Mouse (Mus musculus): Measurements from ENCODE around the gene Josd1. TPM values are rescaled to one million over a fixed set of nuclear protein-coding genes. Genes with fewer than 3 reads are reported as not detected.
"Not testable (repeated sequence)": the region's sequence is repeated elsewhere in the genome, so short reads cannot be mapped to it uniquely, and the experiment has no call there.

Josd1 gene
- total RNA-seq, 2 experiments from 2014 or later, result 48.4 to 50.1 TPM

- peak; percentile 50 to 51 for DNase-seq
These were observed 3.3 kb upstream of the Josd1 start for GRCm38 (mm10) chr15:79691023-79691508.

DNA sequence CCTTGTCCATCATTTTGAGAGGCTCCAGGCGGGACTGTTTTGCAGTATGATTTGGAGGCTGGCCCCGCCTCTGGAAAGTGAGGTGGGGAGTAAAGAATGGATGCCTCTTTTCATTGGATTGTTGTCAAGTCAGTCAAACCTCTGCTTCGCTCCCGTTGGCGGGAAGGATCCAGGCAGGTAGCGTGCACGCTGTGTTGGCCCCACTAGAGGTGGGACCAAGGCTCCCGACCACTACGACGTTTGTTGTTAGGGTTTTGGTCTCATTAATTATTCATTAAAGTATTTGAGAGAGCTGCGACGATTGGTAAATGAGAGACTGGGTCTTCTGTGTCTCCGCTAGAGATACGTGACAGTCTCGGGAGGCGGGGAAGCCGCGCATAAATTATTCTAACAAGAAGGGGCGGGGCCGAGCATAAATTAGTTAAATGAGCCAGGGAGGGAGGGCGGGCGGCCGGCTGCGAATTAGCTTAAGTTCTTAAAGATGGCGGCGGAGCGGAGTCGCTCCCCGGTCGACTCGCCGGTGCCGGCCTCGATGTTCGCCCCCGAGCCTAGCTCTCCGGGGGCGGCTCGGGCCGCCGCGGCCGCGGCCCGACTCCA, 2.8 kb upstream of the Josd1 start, which contains the start of gene Gtpbp1:
TSS of gene Gtpbp1 (plus strand) at position 420 of the 597 bp plus-strand sequence.
- DNase-seq, result peak; percentile 96 to 97

- DNase-seq, result no peak
These were observed 2.1 kb upstream of the Josd1 start for GRCm38 (mm10) chr15:79689662-79690425.

DNA sequence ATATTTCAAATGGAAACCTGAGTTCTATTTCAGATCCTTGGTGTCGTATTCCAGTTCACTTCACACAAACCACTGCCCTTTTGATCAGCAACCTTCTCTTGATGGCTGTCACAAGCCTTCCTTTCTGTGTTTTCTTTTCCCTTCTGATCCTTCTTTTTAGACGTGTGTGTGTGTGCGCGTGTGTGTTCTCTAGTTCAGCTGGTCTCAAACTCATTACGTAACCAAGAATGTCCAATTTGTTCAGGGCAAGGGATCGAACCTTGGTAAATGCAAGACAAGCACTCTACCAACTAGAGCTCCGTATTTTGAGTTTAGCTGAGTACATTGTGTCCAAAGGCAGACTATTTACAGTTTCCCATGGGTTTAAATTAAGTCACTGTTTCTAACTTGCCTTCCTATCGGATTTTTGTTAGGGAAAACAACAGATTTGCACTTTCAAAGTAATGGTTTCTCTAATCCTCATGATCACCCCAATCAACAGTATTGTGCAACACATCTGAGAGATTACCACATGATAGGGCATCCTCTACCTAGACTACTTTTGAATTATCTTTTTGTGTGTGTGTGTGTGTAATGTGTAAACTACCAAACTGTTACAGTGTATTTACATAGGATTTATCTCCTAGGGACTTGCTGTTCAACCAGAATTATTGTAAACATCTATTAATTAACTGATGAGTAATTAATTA, 693 bp upstream of the Josd1 start:
- no peak for DNase-seq

DNA sequence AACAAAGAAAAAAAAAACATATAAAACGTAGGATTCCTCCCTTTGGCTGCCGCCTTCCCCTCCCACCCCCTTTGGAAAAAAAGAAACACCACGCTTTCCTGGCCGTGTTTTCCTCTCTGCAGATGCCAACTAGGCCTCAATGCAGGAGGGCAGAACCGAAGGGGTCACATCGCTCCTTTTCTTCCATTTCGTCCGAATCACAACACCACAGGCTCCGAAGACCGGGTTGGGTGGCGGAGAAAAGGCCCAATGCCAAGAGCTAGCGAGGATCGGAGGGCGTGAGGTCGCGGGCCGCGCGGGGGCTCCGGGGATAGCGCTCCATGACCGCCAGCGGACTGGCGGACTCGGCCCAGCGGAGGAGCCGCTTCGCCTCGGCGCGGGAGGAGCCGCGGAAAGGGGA, 544 bp downstream of the Josd1 start:
- DNase-seq, result peak in 1 of 2 experiments; percentile 46

GRCm38 (mm10) chr15:79686046-79686869, 1.5 kb downstream of the Josd1 start:
- DNase-seq, result no peak

GRCm38 (mm10) chr15:79685141-79685641, 2.5 kb downstream of the Josd1 start:
- DNase-seq, result no peak

- no peak for DNase-seq
These were observed 3.1 kb downstream of the Josd1 start for GRCm38 (mm10) chr15:79684616-79685015.

GRCm38 (mm10) chr15:79683707-79684465, 3.8 kb downstream of the Josd1 start:
- no peak for DNase-seq

DNA sequence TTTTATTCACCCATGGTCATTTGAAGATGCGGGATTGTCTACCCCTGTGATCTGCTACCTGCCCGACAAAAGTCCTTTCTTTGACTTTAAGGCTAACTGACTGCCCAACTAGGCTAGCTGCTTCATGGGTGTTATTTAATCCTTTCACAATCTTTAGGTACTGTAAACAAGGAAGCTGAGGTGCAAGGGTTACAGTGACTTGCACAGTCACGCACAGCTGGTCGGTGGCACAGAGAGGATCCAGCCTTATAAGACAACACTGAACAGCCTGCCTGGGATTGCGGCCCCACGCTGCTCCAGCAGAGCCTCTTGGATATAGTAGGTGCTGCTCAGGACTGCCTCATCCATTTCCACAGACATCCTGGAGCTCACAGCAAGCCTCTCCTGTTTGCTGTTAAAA, 4.6 kb downstream of the Josd1 start:
- no peak for DNase-seq

- no peak for DNase-seq
These were observed 5.7 kb downstream of the Josd1 start for GRCm38 (mm10) chr15:79681973-79682372.

DNA sequence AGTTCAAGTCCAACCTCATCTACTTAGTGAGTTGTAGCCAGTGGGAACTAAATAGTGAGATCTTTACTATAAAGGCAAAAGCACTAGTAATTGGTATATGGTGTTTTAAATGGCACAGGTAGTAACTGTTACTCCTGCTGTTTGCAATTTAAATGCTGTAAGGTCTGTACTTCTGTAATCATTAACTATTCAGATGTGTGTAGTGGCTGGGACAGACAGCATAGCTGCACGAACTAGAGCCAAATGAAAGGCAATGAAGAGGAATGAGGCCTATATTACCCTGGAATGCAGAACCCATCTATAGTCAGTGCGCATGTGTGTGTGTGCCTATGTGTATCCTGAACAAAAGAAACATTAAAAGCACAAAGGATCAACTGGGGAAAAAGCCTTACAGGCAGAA, 9.8 kb downstream of the Josd1 start:
- no peak for DNase-seq

GRCm38 (mm10) chr15:79671828-79672348, 15.8 kb downstream of the Josd1 start:
- DNase-seq, result not testable (repeated sequence)

DNA sequence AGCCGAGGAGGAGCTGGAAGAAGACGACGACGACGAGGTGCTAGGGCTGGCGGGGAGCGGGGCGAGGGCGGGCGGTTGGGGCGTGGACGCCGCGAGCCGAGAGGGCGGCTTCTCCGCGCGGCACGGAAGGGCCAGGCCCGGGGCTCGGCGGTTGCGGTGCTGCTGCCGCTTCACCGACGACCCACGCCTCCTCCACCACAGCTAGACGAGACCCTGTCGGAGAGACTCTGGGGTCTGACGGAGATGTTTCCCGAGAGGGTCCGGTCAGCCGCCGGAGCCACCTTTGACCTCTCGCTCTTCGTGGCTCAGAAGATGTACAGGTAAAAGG, 16.8 kb downstream of the Josd1 start:
- DNase-seq, result no peak

GRCm38 (mm10) chr15:79670249-79670971, 17.3 kb downstream of the Josd1 start, which contains the start of gene Tomm22:
Gene Tomm22 (plus strand): TSS chr15:79670861.
- DNase-seq, result peak; percentile 88 to 90

GRCm38 (mm10) chr15:79669195-79669594, 18.5 kb downstream of the Josd1 start:
- DNase-seq, result no peak

DNA sequence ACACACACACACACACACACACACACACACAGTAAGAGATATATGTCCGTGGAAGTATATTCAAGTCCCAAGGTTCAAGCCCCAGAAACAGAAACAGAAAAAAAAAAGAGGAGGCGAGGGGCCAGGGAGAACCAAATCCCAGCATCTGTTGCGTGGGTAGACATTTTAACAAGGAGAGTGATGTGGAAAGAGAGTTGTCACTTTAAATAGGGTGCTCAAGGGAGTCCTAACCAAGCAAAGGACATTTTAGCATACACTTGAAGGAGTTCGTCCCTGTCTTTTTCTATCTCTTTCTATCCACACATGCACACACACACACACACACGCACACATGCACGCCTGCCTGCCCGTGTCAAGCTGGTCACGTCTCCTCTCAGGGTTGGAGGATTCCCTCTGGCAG, 23.1 kb downstream of the Josd1 start:
- DNase-seq, result no peak

GRCm38 (mm10) chr15:79661852-79662251, 25.9 kb downstream of the Josd1 start:
- no peak for DNase-seq

- DNase-seq, result peak; percentile 94
These were observed 29.0 kb downstream of the Josd1 start, which contains the start of the genes Fam227a and Cby1 for GRCm38 (mm10) chr15:79658531-79659375. Gene Fam227a (minus strand): TSS chr15:79658956. Gene Cby1 (plus strand): TSS chr15:79659199.
